Mouse (Mus musculus) limb, embryonic 11.5 days (tissue): ENCODE results near the gene Hspb7. TPM values are rescaled to one million over a fixed set of nuclear protein-coding genes. Genes with fewer than 3 reads are reported as not detected.

Source experiments
- ATAC-seq: fragments of 200-750 bp; cut with Nextera tagmentation; 2 replicates; pipeline ENCODE4 v1.8.0; 2017; ENCODE audit warnings: low read depth; ENCODE audit not compliant: insufficient number of reproducible peaks, low FRiP score, low TSS enrichment
- DNase-seq: peaks from one replicate; pipeline ENCODE4 v3.0.0-alpha.2; 2015; ENCODE audit warnings: low spot score
- H3K27ac ChIP-seq: fragments of 300-500 bp; sonication (generic); replicated peaks from 2 replicates; pipeline ENCODE4 v1.5.1; 2014; ENCODE audit warnings: low read depth, mild to moderate bottlenecking, low read length
- H3K27me3 ChIP-seq: fragments of 300-500 bp; sonication (generic); 2 replicates; pipeline ENCODE4 v1.6.1; 2014; ENCODE audit warnings: mild to moderate bottlenecking, low read length, mixed read lengths; ENCODE audit not compliant: control insufficient read depth, insufficient read depth
- H3K36me3 ChIP-seq: fragments of 300-500 bp; sonication (generic); 2 replicates; pipeline ENCODE4 v1.6.1; 2014; ENCODE audit warnings: mild to moderate bottlenecking, low read length, moderate library complexity, mixed read lengths; ENCODE audit not compliant: control insufficient read depth, insufficient read depth
- H3K4me1 ChIP-seq: fragments of 300-500 bp; sonication (generic); 2 replicates; pipeline ENCODE4 v1.6.1; 2014; ENCODE audit warnings: low read length, mixed read lengths; ENCODE audit not compliant: control insufficient read depth, insufficient read depth
- H3K4me2 ChIP-seq: fragments of 300-500 bp; sonication (generic); 2 replicates; pipeline ENCODE4 v1.6.1; 2014; ENCODE audit warnings: low read depth, mild to moderate bottlenecking, moderate library complexity; ENCODE audit not compliant: severe bottlenecking
- H3K4me3 ChIP-seq: fragments of 300-500 bp; sonication (generic); 2 replicates; pipeline ENCODE4 v1.5.1; 2014; ENCODE audit warnings: low read depth, low read length
- H3K9ac ChIP-seq: fragments of 300-500 bp; sonication (generic); 2 replicates; pipeline ENCODE4 v1.6.1; 2014; ENCODE audit warnings: mild to moderate bottlenecking, low read length
- H3K9me3 ChIP-seq: fragments of 300-500 bp; sonication (generic); 2 replicates; pipeline ENCODE4 v1.6.1; 2016; ENCODE audit warnings: low read length; ENCODE audit not compliant: control insufficient read depth
- WGBS: fragments of 180-500 bp; shearing (Covaris S2); extraction: QIAGEN DNeasy Blood & Tissue Kit; methylation state at CpG from one replicate; pipeline ENCODE4 v1.1.7; 2014; 5-methylcytosine and 5-hydroxymethylcytosine counted together
- polyA plus RNA-seq: library from polyadenylated mRNA; unstranded; fragments of >200 nt; fragmentation: Nextera tagmentation; extraction: Ambion mirVana; gene quantifications from 2 replicates; pipeline ENCODE4 v1.2.1, GENCODE M21; 2014

Gene Hspb7
- polyA plus RNA-seq, 1 experiment from 2014 or later, result 0.41 TPM

DNA sequence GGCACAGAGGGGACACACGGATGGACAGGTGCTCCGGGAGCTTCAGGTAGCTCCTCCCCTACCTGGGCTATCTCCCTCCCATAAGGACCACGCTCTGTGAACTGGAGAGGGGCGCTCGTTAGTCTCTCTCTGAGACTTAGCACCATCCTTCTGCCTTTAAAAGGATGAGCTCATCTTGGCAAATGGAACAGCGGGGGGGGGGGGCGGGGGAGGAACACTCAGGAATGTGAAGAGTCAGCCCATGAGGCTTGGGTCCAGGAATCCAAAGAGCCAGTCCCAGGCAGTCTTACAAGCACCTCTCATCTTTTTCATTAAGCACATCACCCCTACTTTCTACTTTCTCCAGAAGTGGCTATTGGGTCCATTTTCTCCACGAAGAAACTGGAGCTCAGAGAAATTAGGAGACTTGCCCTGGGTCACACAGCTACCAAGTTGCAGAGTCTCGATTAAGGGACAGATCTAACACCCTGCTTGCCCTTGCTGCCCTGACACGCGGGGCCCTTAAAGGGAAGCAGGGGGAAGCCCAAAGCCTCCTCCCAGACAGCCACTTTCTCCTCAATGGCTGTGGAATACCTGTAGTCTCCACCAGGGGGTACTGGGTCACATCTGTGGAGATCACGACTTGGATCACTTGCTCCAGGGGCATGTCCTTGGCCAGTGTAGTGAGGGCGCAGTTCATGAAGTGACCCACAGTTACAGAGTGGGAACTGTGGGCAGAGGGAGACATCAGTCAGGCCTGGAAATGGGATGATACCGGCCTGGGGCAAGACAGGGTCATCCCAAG, 13.9 kb upstream of the Hspb7 start:
- no peak overlapping the region for H3K9ac ChIP-seq
- no peaks in the 10 kb centered on the region for H3K4me1 ChIP-seq
- H3K4me3 ChIP-seq, result no peak overlapping the region
- no peaks in the 10 kb centered on the region for H3K9me3 ChIP-seq
- H3K27ac ChIP-seq, result no peak overlapping the region
- no peaks in the 10 kb centered on the region for H3K27me3 ChIP-seq
- DNase-seq (peak; percentile 54), ATAC-seq (no peak)
- 42% methylated on average over 14 of the region's 14 CpGs for WGBS
- no peaks in the 10 kb centered on the region for H3K36me3 ChIP-seq
- no peak overlapping the region for H3K4me2 ChIP-seq

DNA sequence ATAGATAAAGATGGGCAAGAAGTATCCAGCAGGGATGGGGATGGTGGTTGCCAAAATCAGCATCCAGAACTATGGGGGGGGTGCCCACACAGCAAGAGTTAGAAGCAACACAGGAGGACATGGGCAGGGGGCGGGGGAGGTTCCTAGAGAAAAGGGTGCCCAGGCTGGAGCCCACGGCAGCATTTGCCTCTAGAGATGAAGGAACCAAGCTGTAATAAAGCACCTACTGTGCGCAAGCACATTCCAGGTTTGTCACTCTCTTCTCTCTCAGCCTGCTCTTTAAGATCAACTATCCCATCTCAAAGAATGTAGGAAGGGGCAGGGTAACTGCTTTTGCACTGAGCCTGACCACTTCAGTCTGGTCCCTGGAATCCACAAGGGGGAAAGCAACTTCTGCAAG, 12.0 kb upstream of the Hspb7 start:
- H3K27ac ChIP-seq, result no peak overlapping the region
- no peaks in the 10 kb centered on the region for H3K4me1 ChIP-seq
- WGBS, result 97% methylated on average over 3 of the region's 3 CpGs
- H3K4me2 ChIP-seq, result no peak overlapping the region
- no peaks in the 10 kb centered on the region for H3K27me3 ChIP-seq
- DNase-seq (no peak), ATAC-seq (no peak)
- no peak overlapping the region for H3K9ac ChIP-seq
- no peaks in the 10 kb centered on the region for H3K36me3 ChIP-seq
- H3K9me3 ChIP-seq, result no peaks in the 10 kb centered on the region
- no peak overlapping the region for H3K4me3 ChIP-seq

DNA sequence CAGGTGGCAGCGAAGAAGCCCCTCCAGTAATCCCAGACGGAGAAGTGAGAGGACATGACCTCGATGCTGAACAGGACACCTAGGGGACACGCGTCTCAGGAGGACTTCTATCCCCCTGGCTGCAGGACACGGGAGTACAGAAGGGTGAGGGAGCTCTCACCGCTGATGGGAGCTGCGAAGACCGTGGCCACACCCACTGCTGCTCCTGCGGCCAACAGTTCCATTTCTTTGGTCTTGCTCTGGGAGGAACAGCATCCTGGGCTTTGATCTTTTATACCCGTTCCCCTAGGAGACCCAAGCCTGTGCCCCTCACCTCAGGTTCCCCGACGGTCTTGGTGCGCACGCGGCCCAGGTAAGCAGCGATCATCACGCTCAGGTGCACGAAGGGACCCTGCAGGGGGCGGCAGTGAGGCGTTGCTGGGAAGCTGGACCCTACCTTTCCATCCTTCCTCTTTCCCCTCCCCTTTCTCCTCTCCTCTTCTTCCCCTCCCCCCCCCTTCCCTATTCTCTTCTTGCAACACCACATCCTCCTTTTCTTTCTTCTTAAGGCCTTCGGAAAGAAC, 9.1 kb upstream of the Hspb7 start:
- DNase-seq (no peak), ATAC-seq (no peak)
- Histone ChIP-seq H3K4me3 (no peak overlapping the region), H3K27ac (no peak overlapping the region), H3K27me3 (no peaks in the 10 kb centered on the region), H3K4me1 (no peaks in the 10 kb centered on the region), H3K9ac (no peak overlapping the region), H3K4me2 (no peak overlapping the region), H3K36me3 (no peaks in the 10 kb centered on the region), H3K9me3 (no peaks in the 10 kb centered on the region)
- WGBS, result 16% methylated on average over 19 of the region's 22 CpGs

DNA sequence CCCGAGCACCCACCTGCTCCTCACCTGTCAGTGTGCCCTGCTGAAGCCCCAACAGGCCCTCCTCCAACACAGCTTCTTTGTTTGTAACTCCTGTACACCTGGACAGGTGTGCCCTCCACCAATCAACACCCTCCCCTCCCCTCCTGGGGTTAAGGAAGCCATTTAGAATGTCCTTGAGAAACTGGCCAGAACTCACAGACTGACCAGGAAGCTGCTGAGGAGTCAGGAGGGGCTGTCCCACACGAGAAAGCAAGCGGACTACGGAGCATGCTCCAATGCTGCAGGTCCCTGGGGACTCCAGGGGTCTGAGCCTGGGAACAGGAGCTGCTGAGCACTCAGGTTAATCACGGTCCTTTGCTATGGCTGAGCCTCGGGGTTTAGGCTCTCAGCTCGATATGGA, 4.7 kb upstream of the Hspb7 start, which contains the start of gene Clcnkb:
TSS of gene Clcnkb (minus strand) at position 91 of the 400 bp plus-strand sequence.
- 74% methylated on average over 7 of the region's 7 CpGs for WGBS

DNA sequence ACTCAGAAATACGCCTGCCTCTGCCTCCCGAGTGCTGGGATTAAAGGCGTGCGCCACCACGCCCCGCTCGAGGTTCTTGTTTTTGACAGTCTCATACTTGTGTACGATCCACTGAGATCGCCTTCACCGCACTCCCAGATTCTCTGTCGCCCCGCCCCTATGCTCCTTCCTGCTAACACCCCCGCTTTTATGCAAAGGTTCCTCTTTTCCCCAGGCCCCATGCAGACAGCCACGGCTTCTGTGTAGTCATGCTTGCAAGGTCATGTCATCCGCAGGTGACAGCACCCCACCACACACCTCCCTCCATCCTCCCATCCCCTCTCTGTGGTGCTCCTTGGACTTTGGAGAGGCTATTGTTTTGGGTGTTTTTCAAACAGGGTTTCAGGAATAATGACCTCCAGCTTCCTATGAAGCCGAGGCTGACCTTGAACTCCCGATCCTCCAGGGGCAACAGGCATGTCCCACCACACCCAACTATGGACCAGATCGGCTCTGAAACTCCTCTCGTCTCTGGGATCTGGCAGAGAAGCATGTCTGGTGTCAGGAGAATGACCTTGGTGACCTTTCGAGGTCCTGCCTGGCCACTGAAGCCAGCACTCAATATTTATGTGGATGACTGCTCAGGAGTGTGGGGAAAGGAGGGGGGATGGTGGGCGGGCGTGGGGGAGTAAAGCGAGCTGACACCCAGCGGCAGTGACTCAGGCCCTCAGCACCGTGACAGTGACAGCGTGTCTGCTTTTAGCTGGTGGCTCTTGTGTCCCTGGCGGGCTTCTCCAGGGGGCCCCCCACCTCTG, 984 bp upstream of the Hspb7 start:
- ATAC-seq (no peak), DNase-seq (no peak)
- no peak overlapping the region for H3K9ac ChIP-seq
- no peak overlapping the region for H3K4me3 ChIP-seq
- 0 out of 2 replicates have a peak, but pooled peaks cover 9% of the 10 kb centered on the region for H3K4me1 ChIP-seq
- H3K4me2 ChIP-seq, result no peak overlapping the region
- H3K27me3 ChIP-seq, result no peaks in the 10 kb centered on the region
- WGBS, result 60% methylated on average over 27 of the region's 27 CpGs
- H3K27ac ChIP-seq, result no peak overlapping the region
- no peaks in the 10 kb centered on the region for H3K9me3 ChIP-seq
- no peaks in the 10 kb centered on the region for H3K36me3 ChIP-seq

More for the DNA sequence above, 4.7 kb upstream of the Hspb7 start, which contains the start of gene Clcnkb:
- H3K4me3 ChIP-seq, result no peak within 1 kb of the TSS
- H3K4me2 ChIP-seq, result no peak within 1 kb of the TSS
- H3K27me3 ChIP-seq, result no peaks in the 10 kb centered on the region
- DNase-seq, result no peak
- no peak within 1 kb of the TSS for H3K27ac ChIP-seq
- 0 out of 2 replicates have a peak, but pooled peaks cover 9% of the 10 kb centered on the region for H3K4me1 ChIP-seq
- H3K9me3 ChIP-seq, result no peaks in the 10 kb centered on the region
- no peaks in the 10 kb centered on the region for H3K36me3 ChIP-seq
- no peak within 1 kb of the TSS for H3K9ac ChIP-seq
- ATAC-seq, result no peak

DNA sequence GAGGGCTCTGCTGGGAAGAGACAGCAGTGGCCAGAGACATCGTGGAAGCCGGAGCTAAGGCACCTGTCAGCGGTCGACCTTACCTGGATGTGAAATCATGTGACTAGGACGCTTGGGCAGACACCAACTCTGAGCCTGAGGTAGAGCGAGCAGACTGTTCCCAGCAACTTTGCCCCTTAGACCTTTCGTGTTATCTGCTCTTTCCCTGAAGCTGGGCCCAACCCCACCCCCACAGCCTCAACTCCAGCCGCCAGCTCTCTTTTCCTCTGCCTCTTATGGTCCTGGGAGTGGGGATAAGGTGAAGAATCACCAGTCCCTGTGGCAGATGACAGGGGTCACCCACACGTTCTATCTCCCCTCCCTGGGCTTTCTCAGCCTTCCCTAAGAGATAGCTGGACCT, 307 bp downstream of the Hspb7 start:
- Histone ChIP-seq H3K9me3 (no peaks in the 10 kb centered on the region), H3K9ac (no peak overlapping the region), H3K27ac (no peak overlapping the region), H3K4me3 (no peak overlapping the region), H3K36me3 (no peaks in the 10 kb centered on the region), H3K4me2 (no peak overlapping the region), H3K27me3 (peaks cover 2% of the 10 kb centered on the region; the same call in 1 of the 2 replicates), H3K4me1 (peaks cover 13% of the 10 kb centered on the region)
- ATAC-seq, result no peak
- WGBS, result 40% methylated on average over 9 of the region's 9 CpGs
- DNase-seq, result no peak

DNA sequence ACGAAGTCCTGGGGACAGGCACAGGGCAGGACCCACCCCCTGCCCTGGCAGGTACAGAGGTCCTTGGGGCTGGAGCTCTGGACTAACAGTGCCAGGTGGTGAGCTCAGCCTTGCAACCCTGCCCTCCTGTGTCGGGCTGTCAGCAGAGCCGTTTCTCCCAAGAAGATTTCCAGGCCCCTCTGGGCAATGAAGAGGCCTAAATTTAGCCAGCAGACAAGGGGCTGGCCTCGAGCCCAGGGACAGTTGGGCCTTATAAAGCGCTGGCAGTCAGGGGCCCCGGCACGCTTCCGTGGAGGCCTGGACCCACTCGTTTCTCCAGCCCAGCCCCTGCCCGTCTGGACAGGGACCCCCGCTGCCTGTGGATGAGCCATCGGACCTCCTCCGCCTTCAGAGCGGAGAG, 844 bp downstream of the Hspb7 start:
- no peak overlapping the region for H3K27ac ChIP-seq
- no peak overlapping the region for H3K9ac ChIP-seq

DNA sequence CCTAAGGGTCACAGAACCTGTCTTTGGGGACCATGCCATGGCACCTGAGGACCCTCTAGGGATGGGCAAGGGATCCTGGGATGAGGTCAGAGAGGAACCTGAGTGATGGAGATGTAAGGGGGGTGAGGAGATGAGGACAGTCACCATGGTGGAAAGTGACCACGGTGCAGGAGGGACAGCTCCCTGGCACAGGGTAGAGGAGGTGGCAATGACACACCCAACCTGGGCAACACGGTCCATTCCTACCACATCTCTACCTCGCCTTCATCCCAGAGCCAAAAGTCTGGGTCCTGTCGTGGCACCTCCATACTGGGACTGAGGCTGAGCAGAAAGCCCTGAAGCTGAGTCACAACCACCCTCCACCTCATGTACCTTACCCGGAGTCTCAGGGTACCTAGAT, 2.3 kb downstream of the Hspb7 start:
- no peak for ATAC-seq
- H3K4me1 ChIP-seq, result peaks cover 13% of the 10 kb centered on the region
- 80% methylated on average over 5 of the region's 5 CpGs for WGBS
- no peak overlapping the region for H3K4me2 ChIP-seq
- no peaks in the 10 kb centered on the region for H3K9me3 ChIP-seq
- no peak for DNase-seq
- no peaks in the 10 kb centered on the region for H3K36me3 ChIP-seq
- no peak overlapping the region for H3K4me3 ChIP-seq
- H3K27ac ChIP-seq, result no peak overlapping the region
- H3K27me3 ChIP-seq, result peaks cover 3% of the 10 kb centered on the region; the same call in 1 of the 2 replicates
- H3K9ac ChIP-seq, result no peak overlapping the region

More for the DNA sequence above, 844 bp downstream of the Hspb7 start:
- Histone ChIP-seq H3K36me3 (no peaks in the 10 kb centered on the region), H3K27me3 (peaks cover 3% of the 10 kb centered on the region; the same call in 1 of the 2 replicates), H3K9me3 (no peaks in the 10 kb centered on the region), H3K4me3 (no peak overlapping the region), H3K4me1 (peaks cover 13% of the 10 kb centered on the region), H3K4me2 (no peak overlapping the region)
- no peak for DNase-seq
- 53% methylated on average over 14 of the region's 14 CpGs for WGBS
- ATAC-seq, result no peak
